Mouse (Mus musculus): ENCODE data around the gene Slc9a7. TPM values are rescaled to one million over a fixed set of nuclear protein-coding genes. Genes with fewer than 3 reads are reported as not detected.

Gene Slc9a7
- total and polyA plus RNA-seq, 3 experiments = 20.7 to 26.0 (median 21.6) TPM

- in situ Hi-C loops (cut with MboI; ENCODE audit: low pct_ligation_motif_present, low pct_unique_long_range_greater_than_20kb, low sequenced_read_pairs) (no loop called here), dilution Hi-C loops (cut with MboI; ENCODE audit: extremely low pct_ligation_motif_present, extremely low pct_unique_long_range_greater_than_20kb, low sequenced_read_pairs) (no loop called here)
- Histone ChIP-seq H3K27ac (ENCODE audit: insufficient read depth, low read depth) (no peak overlapping the region), H3K36me3 (replicated peaks in 1 of 2; ENCODE audit: control insufficient read depth in 1 of 2, insufficient read depth in 1 of 2, low read length in 1 of 2) (peaks cover 8 to 23% of the 10 kb centered on the region in 2 experiments), H3K4me1 (ENCODE audit: control insufficient read depth in 1 of 2, insufficient read depth in 2 of 2) (no peaks in the 10 kb centered on the region; a peak in 1 of 4 replicates), H3K27me3 (replicated peaks) (no peaks in the 10 kb centered on the region), H3K79me2 (replicated peaks; ENCODE audit: control insufficient read depth, extremely low read depth, insufficient read depth, poor library complexity, severe bottlenecking) (no peaks in the 10 kb centered on the region), H3K4me2 (ENCODE audit: insufficient read depth, low read depth, poor library complexity, severe bottlenecking) (no peak overlapping the region), H3K9me3 (replicated peaks; ENCODE audit: low read length) (no peaks in the 10 kb centered on the region), H3K4me3 (replicated peaks in 1 of 3; ENCODE audit: low read depth in 2 of 3, low read length in 2 of 3, poor library complexity in 1 of 3) (no peak overlapping the region), H3K9ac (ENCODE audit: insufficient read depth, low read depth) (no peak overlapping the region)
- DNase-seq (ENCODE audit: extremely low read depth) = no peak
- TF ChIP-seq POLR2A (IDR thresholded peaks at IDR 0.05; ENCODE audit: low read depth, low read length) (no peak), UBTF (IDR thresholded peaks at IDR 0.05; ENCODE audit: low read depth, low read length) (no peak), ETS1 (conservative IDR thresholded peaks at IDR 0.05; ENCODE audit: low read depth, low read length) (no peak), USF1 (IDR thresholded peaks at IDR 0.05; ENCODE audit: low read depth, low read length) (no peak), SIN3A (IDR thresholded peaks at IDR 0.05; ENCODE audit: low read length) (no peak), HCFC1 (IDR thresholded peaks at IDR 0.05; ENCODE audit: low read depth, low read length) (no peak), RAD21 (IDR thresholded peaks at IDR 0.05; ENCODE audit: low read depth, low read length) (no peak), MXI1 (IDR thresholded peaks at IDR 0.05; ENCODE audit: low read depth, low read length) (no peak)
Measured at GRCm38 (mm10) chrX:20125481-20125880, 166.1 kb downstream of the Slc9a7 start.

- no peak overlapping the region for H3K4me3 ChIP-seq (replicated peaks in 1 of 3; ENCODE audit: low read depth in 2 of 3, low read length in 2 of 3, poor library complexity in 1 of 3)
- no peak overlapping the region for H3K9ac ChIP-seq (ENCODE audit: insufficient read depth, low read depth)
- DNase-seq (ENCODE audit: extremely low read depth) = no peak
- H3K4me2 ChIP-seq (ENCODE audit: insufficient read depth, low read depth, poor library complexity, severe bottlenecking) = no peak overlapping the region
- no peaks in the 10 kb centered on the region for H3K27me3 ChIP-seq (replicated peaks)
- dilution Hi-C loops (cut with MboI; ENCODE audit: extremely low pct_ligation_motif_present, extremely low pct_unique_long_range_greater_than_20kb, low sequenced_read_pairs) = no loop called here
- no peaks in the 10 kb centered on the region for H3K9me3 ChIP-seq (replicated peaks; ENCODE audit: low read length)
- peaks cover 0 to 7% of the 10 kb centered on the region in 2 experiments; a peak in 1 of 4 replicates for H3K4me1 ChIP-seq (ENCODE audit: control insufficient read depth in 1 of 2, insufficient read depth in 2 of 2)
- no peak overlapping the region for H3K27ac ChIP-seq (ENCODE audit: insufficient read depth, low read depth)
- in situ Hi-C loops (cut with MboI; ENCODE audit: low pct_ligation_motif_present, low pct_unique_long_range_greater_than_20kb, low sequenced_read_pairs) = no loop called here
- peaks cover 0 to 6% of the 10 kb centered on the region in 2 experiments for H3K36me3 ChIP-seq (replicated peaks in 1 of 2; ENCODE audit: control insufficient read depth in 1 of 2, insufficient read depth in 1 of 2, low read length in 1 of 2)
- TF ChIP-seq MAFK (IDR thresholded peaks at IDR 0.05; ENCODE audit: insufficient replicate concordance, low read length) (no peak), MAX (IDR thresholded peaks at IDR 0.05; ENCODE audit: low read length) (no peak), EP300 (IDR thresholded peaks at IDR 0.05; ENCODE audit: low read length) (no peak), SMC3 (IDR thresholded peaks at IDR 0.05; ENCODE audit: low read depth, low read length) (no peak), TCF12 (IDR thresholded peaks at IDR 0.05; ENCODE audit: low read depth, low read length) (no peak), CHD2 (IDR thresholded peaks at IDR 0.05; ENCODE audit: low read length) (no peak), SIN3A (IDR thresholded peaks at IDR 0.05; ENCODE audit: low read length) (no peak), USF2 (conservative IDR thresholded peaks at IDR 0.05; ENCODE audit: low read depth, low read length) (no peak), PAX5 (IDR thresholded peaks at IDR 0.05; ENCODE audit: low read length) (no peak), MEF2A (IDR thresholded peaks at IDR 0.05; ENCODE audit: borderline replicate concordance, low read depth, low read length) (no peak)
- no peaks in the 10 kb centered on the region for H3K79me2 ChIP-seq (replicated peaks; ENCODE audit: control insufficient read depth, extremely low read depth, insufficient read depth, poor library complexity, severe bottlenecking)
Measured at GRCm38 (mm10) chrX:20117717-20118116, 173.9 kb downstream of the Slc9a7 start.
